ENCODE assay signal across 21 mouse cellular contexts in the genomic region with DNA sequence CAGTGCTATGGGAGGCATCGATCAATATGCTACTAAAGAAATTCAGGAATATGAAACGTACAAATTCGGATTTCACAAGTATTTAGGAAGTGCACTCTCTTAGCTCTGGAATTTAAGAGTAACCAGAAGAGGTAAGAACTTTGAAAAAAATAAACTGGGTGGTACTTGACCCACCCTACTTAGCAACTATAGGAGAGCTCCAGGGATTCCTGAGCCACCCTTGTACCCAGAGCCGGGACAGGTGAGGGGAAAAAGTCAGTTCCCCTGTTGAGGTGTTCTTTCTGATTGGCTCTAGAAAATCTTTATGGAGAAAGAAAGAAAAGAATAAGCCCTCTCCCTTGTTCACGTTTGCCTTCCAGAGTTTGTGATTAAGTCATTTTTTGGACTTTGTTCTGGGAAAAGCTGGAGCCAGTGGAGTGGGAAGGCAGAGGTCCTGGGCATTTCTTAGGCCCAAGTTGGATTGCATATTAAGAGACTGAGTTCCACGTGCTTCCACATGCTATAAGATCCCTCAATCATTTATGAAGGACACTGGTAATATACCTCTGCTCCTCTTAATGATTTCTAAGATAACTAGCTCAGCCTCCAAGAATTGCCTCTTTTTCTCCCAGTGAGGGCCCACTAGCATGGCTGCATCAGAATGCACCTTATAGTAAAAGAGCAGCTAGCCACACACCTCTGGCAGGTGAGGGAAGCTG.
"Had no signal": no experiment of that assay in that cellular context is flagged by ENCODE, and none has a peak within 500 bp of the region (broad histone marks: within the 10 kb centered on the region; RNA-seq: fewer than 3 reads in every experiment).

No protein-coding gene starts in this region.

- ATAC-seq: hindbrain, postnatal 0 days; inflammation-experienced regulatory T-cells, adult 6 months; intestine, embryonic 16.5 days; liver, postnatal 0 days; midbrain, embryonic 13.5 days; midbrain, embryonic 16.5 days had no signal

- H3K9ac ChIP-seq: limb, embryonic 13.5 days; liver, embryonic 14.5 days; liver, postnatal 0 days; lung, embryonic 14.5 days; midbrain, embryonic 13.5 days; neural tube, embryonic 13.5 days had no signal

- H3K4me1 ChIP-seq: limb, embryonic 10.5 days; limb, embryonic 13.5 days; megakaryocyte, embryonic 14.5 days; midbrain, embryonic 13.5 days had no signal

- DNase-seq: layer of hippocampus, adult 9-11 months; liver; liver, postnatal 0 days; lung, embryonic 14.5 days; lung, postnatal 36 days; retina, postnatal 1 day; thymus, adult 18-20 months; thymus, postnatal 36 days had no signal

- H3K27me3 ChIP-seq: limb, embryonic 13.5 days; megakaryocyte, embryonic 14.5 days; midbrain, embryonic 13.5 days; neural tube, embryonic 13.5 days had no signal

- H3K27ac ChIP-seq: hindbrain, postnatal 0 days; layer of hippocampus, adult 2 months; limb, embryonic 10.5 days; limb, embryonic 13.5 days; liver, embryonic 14.5 days; midbrain, embryonic 10.5 days; midbrain, embryonic 13.5 days; neural tube, embryonic 13.5 days had no signal

- H3K36me3 ChIP-seq: limb, embryonic 10.5 days; limb, embryonic 13.5 days; midbrain, embryonic 10.5 days; midbrain, embryonic 13.5 days; neural tube, embryonic 13.5 days had no signal

- H3K4me2 ChIP-seq: limb, embryonic 13.5 days; lung, embryonic 14.5 days; midbrain, embryonic 13.5 days; neural tube, embryonic 13.5 days had no signal

- H3K9me3 ChIP-seq: limb, embryonic 10.5 days; limb, embryonic 13.5 days; megakaryocyte, embryonic 14.5 days; midbrain, embryonic 10.5 days; midbrain, embryonic 13.5 days; neural tube, embryonic 13.5 days had no signal

- H3K4me3 ChIP-seq: layer of hippocampus, adult 2 months; limb, embryonic 10.5 days; limb, embryonic 13.5 days; megakaryocyte, embryonic 14.5 days; midbrain, embryonic 10.5 days; midbrain, embryonic 13.5 days; myocyte; neural tube, embryonic 13.5 days had no signal
